Mouse (Mus musculus): ENCODE measurements around the gene Prpf3. TPM values are rescaled to one million over a fixed set of nuclear protein-coding genes. Genes with fewer than 3 reads are reported as not detected.
"Not testable (repeated sequence)": the region's sequence is repeated elsewhere in the genome, so short reads cannot be mapped to it uniquely, and the experiment has no call there.

Gene Prpf3
- polyA plus RNA-seq, 1 experiment from 2014 or later: 14.9 TPM

DNA sequence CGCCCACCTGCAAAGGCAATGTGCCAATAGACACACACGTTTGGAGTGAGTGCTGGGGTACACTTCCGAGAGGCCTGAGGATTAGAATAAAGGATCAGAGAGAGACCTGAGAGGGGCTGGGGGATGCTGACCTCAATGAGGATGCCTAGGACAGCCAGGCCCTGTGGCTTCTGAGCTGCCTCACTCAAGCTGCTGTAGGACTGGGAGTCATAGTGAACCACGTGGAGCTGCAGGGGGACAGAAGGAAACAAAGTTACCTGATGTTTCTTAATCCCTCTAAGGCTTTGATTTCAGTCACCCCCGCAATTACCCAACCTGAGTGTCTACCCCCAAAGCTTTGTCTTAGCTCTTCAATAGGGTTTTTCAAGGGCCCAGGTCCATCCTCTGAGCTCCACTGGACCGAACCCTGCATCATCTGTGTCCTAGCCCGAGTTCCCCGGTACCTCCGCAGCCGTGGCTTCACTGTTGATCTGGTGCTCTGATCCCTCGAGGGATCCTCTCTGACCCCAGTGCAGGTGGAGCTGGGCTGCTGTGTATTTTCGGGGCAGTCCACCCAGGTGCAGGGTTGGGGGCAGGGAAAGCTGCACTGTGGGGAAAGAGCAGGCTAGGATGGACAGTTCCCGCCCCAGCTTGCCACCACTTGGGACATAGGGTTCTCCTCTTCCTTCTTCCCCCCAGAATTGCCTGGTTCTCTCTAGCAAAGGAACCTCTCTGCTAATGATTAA, 44.3 kb upstream of the Prpf3 start:
- Histone ChIP-seq H3K4me1 (replicated peaks; ENCODE audit: control insufficient read depth, insufficient read depth, low read length) (no peaks in the 10 kb centered on the region), H3K4me3 (ENCODE audit: low read depth, low read length) (no peak overlapping the region), H3K27ac (ENCODE audit: low read depth, low read length) (no peak overlapping the region), H3K4me2 (replicated peaks; ENCODE audit: low read depth) (no peak overlapping the region), H3K36me3 (ENCODE audit: control insufficient read depth, insufficient read depth) (peaks cover 3% of the 10 kb centered on the region; the same call in 1 of the 2 replicates), H3K9me3 (ENCODE audit: control insufficient read depth) (no peaks in the 10 kb centered on the region), H3K27me3 (replicated peaks; ENCODE audit: control insufficient read depth, insufficient read depth, low read length) (peaks cover 8% of the 10 kb centered on the region; the same call in 1 of the 2 replicates), H3K9ac (ENCODE audit: low read depth, low read length) (no peak overlapping the region)
- ATAC-seq: no peak
- 73% methylated on average over 13 of the region's 13 CpGs for WGBS
- TF ChIP-seq CTCF (IDR thresholded peaks at IDR 0.05; ENCODE audit: low read depth): no peak

DNA sequence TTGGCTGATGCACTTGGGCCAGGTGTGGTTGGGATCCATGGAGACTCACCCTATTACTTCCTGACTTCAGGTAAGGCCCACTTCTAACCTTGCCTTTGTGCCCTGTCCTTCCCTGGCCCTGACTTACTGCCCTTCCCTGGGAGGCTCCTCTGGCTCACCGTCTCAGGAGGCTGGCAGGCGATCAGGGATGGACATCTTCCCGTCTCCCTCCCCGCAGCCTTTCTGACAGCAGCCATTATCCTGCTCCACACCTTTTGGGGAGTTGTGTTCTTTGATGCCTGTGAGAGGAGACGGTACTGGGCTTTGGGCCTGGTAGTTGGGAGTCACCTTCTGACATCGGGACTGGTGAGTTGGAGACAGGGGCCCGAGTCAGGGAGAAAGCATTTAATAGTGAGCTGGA, 39.8 kb upstream of the Prpf3 start:
- H3K27ac ChIP-seq (ENCODE audit: low read depth, low read length); H3K27me3 ChIP-seq (replicated peaks; ENCODE audit: control insufficient read depth, insufficient read depth, low read length); ATAC-seq; H3K4me3 ChIP-seq (ENCODE audit: low read depth, low read length); H3K9ac ChIP-seq (ENCODE audit: low read depth, low read length); H3K4me1 ChIP-seq (replicated peaks; ENCODE audit: control insufficient read depth, insufficient read depth, low read length); H3K9me3 ChIP-seq (ENCODE audit: control insufficient read depth); H3K36me3 ChIP-seq (ENCODE audit: control insufficient read depth, insufficient read depth): not testable (repeated sequence)
- H3K4me2 ChIP-seq (replicated peaks; ENCODE audit: low read depth): 0 out of 2 replicates have a peak overlapping the region, but pooled peaks have one; percentile 77
- WGBS: 84% methylated on average over 7 of the region's 7 CpGs

DNA sequence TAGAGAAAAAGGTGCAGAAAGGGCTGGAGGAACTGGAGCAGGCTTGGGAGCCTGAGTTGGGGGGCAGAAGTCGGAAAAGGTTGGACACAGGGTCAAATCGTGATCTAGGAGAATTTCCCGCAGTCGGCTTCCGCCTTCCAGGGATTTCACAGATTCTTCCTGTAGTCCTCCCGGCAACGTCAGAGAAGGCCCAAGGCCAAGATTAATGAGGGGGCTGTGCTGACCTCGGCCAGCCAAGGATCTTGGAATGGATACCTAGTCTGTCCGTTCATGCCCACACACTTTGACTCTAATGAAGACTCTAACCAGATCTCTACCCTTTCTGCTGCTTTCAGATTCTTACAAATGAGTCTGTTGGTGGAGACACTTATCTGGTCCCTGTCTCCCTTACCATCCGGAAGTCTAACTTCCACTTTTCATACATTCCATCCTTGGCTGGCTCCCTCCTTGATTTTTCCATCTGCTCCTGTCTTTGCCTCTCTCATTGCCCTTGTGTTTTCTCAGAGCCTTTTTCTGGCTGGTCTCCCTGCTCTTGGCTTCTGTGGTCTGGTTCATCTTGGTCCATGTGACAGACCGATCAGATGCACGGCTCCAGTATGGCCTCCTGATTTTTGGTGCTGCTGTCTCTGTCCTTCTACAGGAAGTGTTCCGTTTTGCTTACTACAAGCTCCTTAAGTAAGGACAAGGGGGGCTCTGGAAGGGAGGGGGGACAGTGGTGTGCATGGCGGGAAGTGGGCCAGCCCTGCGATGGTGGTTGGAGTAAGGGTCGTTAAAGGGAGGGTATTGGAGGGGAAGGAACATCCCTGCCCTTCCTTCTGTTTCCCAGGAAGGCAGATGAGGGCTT, 38.9 kb upstream of the Prpf3 start:
- TF ChIP-seq CTCF (IDR thresholded peaks at IDR 0.05; ENCODE audit: low read depth): no peak
- Histone ChIP-seq H3K4me1 (replicated peaks; ENCODE audit: control insufficient read depth, insufficient read depth, low read length) (0 out of 2 replicates have a peak, but pooled peaks cover 3% of the 10 kb centered on the region), H3K9ac (ENCODE audit: low read depth, low read length) (peak overlapping the region; percentile 71), H3K4me3 (ENCODE audit: low read depth, low read length) (peak overlapping the region; percentile 67), H3K27ac (ENCODE audit: low read depth, low read length) (peak overlapping the region; percentile 76), H3K9me3 (ENCODE audit: control insufficient read depth) (no peaks in the 10 kb centered on the region), H3K27me3 (replicated peaks; ENCODE audit: control insufficient read depth, insufficient read depth, low read length) (no peaks in the 10 kb centered on the region), H3K36me3 (ENCODE audit: control insufficient read depth, insufficient read depth) (peaks cover 3% of the 10 kb centered on the region; the same call in 1 of the 2 replicates), H3K4me2 (replicated peaks; ENCODE audit: low read depth) (peak overlapping the region; percentile 77)
- peak; percentile 17; the same call in 1 of the 2 replicates for ATAC-seq
- 3% methylated on average over 14 of the region's 16 CpGs for WGBS

DNA sequence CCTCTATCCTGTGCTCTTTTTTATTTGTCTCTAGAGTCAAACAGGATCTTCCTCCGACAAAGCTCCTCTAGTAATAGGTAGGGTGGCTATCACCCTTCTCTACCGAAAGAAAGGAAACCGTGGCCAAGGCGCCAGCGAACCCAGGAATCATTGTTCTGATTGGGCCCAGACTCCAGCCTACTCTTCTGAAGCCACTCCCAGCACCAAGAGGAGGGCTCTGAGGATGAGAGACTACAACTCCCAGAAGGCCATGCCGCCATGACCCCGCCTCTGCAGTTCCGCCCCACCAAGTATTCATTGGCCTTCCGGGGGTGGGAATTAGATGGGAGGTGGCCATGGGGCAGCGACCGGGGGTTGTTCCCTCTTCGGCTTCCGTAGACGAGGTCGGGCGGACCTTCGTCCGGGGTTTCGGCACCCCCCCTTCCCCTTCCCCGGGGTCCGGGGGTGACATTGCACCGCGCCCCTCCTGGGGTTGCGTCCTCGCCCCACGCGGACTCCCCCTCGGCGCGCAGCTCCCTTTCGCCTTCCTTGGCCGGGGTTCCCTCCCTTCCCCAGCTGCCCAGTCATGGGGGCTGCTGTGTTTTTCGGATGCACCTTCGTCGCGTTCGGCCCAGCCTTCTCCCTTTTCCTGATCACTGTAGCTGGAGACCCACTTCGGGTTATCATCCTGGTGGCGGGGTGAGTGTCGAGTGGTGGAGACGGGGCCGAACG, 38.1 kb upstream of the Prpf3 start, which contains the start of gene Aph1a:
Gene Aph1a, plus strand, starts transcription at position 364 of the 711 bp plus-strand sequence.
- H3K4me3 ChIP-seq (ENCODE audit: low read depth, low read length): peak within 1 kb of the TSS; percentile 67
- H3K27me3 ChIP-seq (replicated peaks; ENCODE audit: control insufficient read depth, insufficient read depth, low read length); H3K4me1 ChIP-seq (replicated peaks; ENCODE audit: control insufficient read depth, insufficient read depth, low read length); H3K9me3 ChIP-seq (ENCODE audit: control insufficient read depth); H3K36me3 ChIP-seq (ENCODE audit: control insufficient read depth, insufficient read depth): not testable (repeated sequence)
- H3K27ac ChIP-seq (ENCODE audit: low read depth, low read length): peak within 1 kb of the TSS; percentile 76
- H3K4me2 ChIP-seq (replicated peaks; ENCODE audit: low read depth): peak within 1 kb of the TSS; percentile 77
- peak; percentile 97 for ATAC-seq
- H3K9ac ChIP-seq (ENCODE audit: low read depth, low read length): peak within 1 kb of the TSS; percentile 71
- WGBS: under 1% methylated on average over 25 of the region's 43 CpGs

DNA sequence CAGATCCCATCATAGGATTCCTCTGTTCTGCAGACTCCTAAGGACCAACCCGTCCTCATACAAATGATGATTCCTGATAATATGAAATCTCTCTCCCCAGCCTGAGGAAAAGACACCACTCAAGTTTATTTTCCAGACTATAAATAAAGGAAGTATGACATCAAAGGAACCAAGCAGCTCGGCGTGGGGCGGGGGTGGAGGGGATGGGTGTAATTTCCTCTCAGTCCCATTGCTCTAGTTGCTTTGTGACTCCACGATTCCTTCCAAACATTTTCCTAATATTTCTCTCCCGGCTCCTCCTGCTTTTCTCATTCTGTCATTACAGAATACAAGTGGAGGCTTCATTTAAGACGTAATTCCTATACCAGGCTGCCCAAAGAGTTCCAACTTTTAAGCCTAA, 37.4 kb upstream of the Prpf3 start:
- H3K4me2 ChIP-seq (replicated peaks; ENCODE audit: low read depth): peak overlapping the region; percentile 57
- ATAC-seq: no peak
- 0 out of 2 replicates have a peak, but pooled peaks cover 3% of the 10 kb centered on the region for H3K4me1 ChIP-seq (replicated peaks; ENCODE audit: control insufficient read depth, insufficient read depth, low read length)
- peak overlapping the region; percentile 60 for H3K27ac ChIP-seq (ENCODE audit: low read depth, low read length)
- WGBS: 16% methylated on average over 7 of the region's 7 CpGs
- H3K27me3 ChIP-seq (replicated peaks; ENCODE audit: control insufficient read depth, insufficient read depth, low read length): no peaks in the 10 kb centered on the region
- no peaks in the 10 kb centered on the region for H3K9me3 ChIP-seq (ENCODE audit: control insufficient read depth)
- no peak for TF ChIP-seq CTCF (IDR thresholded peaks at IDR 0.05; ENCODE audit: low read depth)
- H3K9ac ChIP-seq (ENCODE audit: low read depth, low read length): peak overlapping the region; percentile 71; the same call in 1 of the 2 replicates
- peaks cover 3% of the 10 kb centered on the region; the same call in 1 of the 2 replicates for H3K36me3 ChIP-seq (ENCODE audit: control insufficient read depth, insufficient read depth)
- H3K4me3 ChIP-seq (ENCODE audit: low read depth, low read length): peak overlapping the region; percentile 67

All from intestine, postnatal 0 days (tissue).